Mouse (Mus musculus) stomach, postnatal 0 days (tissue): ENCODE measurements around the gene Snapc5. TPM values are rescaled to one million over a fixed set of nuclear protein-coding genes. Genes with fewer than 3 reads are reported as not detected.

ENCODE experiments used
- ATAC-seq: fragments of 200-750 bp; cut with Nextera tagmentation; 2 replicates; pipeline ENCODE4 v1.8.0; 2017; ENCODE audit not compliant: low FRiP score, low TSS enrichment
- DNase-seq: peaks from one replicate; pipeline ENCODE4 v3.0.0-alpha.2; 2016; ENCODE audit warnings: low spot score
- H3K27ac ChIP-seq: fragments of 300-500 bp; sonication (generic); replicated peaks from 2 replicates; pipeline ENCODE4 v1.5.1; 2014; ENCODE audit warnings: mild to moderate bottlenecking, control low read depth
- H3K27me3 ChIP-seq: fragments of 300-500 bp; sonication (generic); 2 replicates; pipeline ENCODE4 v1.6.1; 2014; ENCODE audit warnings: low read length; ENCODE audit not compliant: control insufficient read depth, insufficient read depth
- H3K36me3 ChIP-seq: fragments of 300-500 bp; sonication (generic); 2 replicates; pipeline ENCODE4 v1.6.1; 2014; ENCODE audit warnings: low read length, mixed read lengths; ENCODE audit not compliant: control insufficient read depth, insufficient read depth
- H3K4me1 ChIP-seq: fragments of 300-500 bp; sonication (generic); replicated peaks from 2 replicates; pipeline ENCODE4 v1.6.1; 2014; ENCODE audit warnings: antibody characterized with exemption; ENCODE audit not compliant: control insufficient read depth, insufficient read depth
- H3K4me2 ChIP-seq: fragments of 300-500 bp; sonication (generic); replicated peaks from 2 replicates; pipeline ENCODE4 v1.6.1; 2014; ENCODE audit warnings: low read depth, mild to moderate bottlenecking, control low read depth, moderate library complexity
- H3K4me3 ChIP-seq: fragments of 300-500 bp; sonication (generic); 2 replicates; pipeline ENCODE4 v1.5.1; 2014; ENCODE audit warnings: low read depth, low read length, control low read depth
- H3K9ac ChIP-seq: fragments of 300-500 bp; sonication (generic); 2 replicates; pipeline ENCODE4 v1.6.1; 2014; ENCODE audit warnings: mild to moderate bottlenecking, low read length, control low read depth, mixed read lengths
- H3K9me3 ChIP-seq: fragments of 300-500 bp; sonication (generic); 2 replicates; pipeline ENCODE4 v1.6.1; 2016; ENCODE audit warnings: low read length; ENCODE audit not compliant: control insufficient read depth
- CTCF ChIP-seq: IDR thresholded peaks from 2 replicates; pipeline ENCODE4 v1.5.1; 2016; ENCODE audit warnings: antibody characterized with exemption, low read depth, mild to moderate bottlenecking, moderate library complexity
- EP300 ChIP-seq: optimal IDR thresholded peaks from 2 replicates; pipeline ENCODE3; 2016; ENCODE audit warnings: antibody characterized with exemption
- WGBS: fragments of 180-500 bp; shearing (Covaris S2); extraction: QIAGEN DNeasy Blood & Tissue Kit; methylation state at CpG from one replicate; pipeline ENCODE4 v1.1.7; 2014; 5-methylcytosine and 5-hydroxymethylcytosine counted together
- polyA plus RNA-seq: library from polyadenylated mRNA; unstranded; fragments of >200 nt; fragmentation: Nextera tagmentation; extraction: Ambion mirVana; gene quantifications from 2 replicates; pipeline ENCODE4 v1.2.1, GENCODE M21; 2015

Snapc5 gene
- polyA plus RNA-seq, 1 experiment from 2014 or later, result 31.8 TPM

DNA sequence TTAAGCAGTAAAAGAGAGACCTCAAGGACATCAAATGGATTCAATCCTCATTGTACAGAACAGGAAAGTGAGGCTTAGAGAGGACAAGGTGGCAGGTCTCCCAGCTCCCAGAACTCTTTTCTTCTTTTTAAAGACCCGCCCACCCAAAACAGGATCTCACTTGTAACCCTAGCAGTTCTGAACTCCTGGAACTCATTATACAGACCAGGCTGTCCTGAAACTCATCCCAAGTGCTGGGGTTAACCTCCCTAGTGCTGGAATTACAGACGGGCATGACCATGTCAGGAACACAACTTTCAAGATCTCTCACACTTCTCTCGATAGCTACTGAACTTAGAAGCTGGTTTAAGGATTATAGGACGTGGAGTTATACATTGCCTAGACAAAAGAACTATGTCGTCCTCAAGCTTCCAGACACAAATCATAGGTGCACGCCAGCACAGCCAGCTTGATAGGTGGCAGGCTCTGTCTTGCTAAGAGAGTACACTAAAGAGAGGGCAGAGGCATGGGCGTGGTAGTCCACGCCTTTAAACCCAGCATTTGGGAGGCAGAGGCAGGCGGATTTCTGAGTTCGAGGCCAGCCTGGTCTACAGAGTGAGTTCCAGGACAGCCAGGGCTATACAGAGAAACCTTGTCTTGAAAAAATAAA lies 40.8 kb downstream of the Snapc5 start:
- H3K36me3 ChIP-seq, result no peaks in the 10 kb centered on the region; the same call in 1 of the 2 replicates
- DNase-seq, result no peak
- 73% methylated on average over 10 of the region's 10 CpGs for WGBS

DNA sequence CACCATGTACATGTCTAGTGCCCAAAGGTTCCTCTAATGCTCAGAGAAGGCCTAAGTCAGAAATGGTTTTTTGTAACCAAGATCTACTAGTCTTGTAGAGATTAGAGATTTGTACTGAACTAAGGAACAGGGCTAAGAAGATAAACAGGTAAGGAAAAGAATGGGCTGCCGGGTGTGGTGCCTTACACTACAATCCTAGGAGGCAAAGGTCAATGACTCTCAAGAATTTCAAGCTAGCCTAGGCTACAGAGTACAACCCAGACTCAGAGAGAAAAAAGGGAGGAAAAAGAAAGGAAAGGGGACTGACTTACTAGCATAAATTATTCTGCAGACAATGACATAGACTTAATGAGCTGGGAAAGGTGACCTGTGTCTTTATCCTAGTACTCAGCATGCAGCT lies 41.5 kb downstream of the Snapc5 start:
- no peak for ATAC-seq
- no peak for DNase-seq

More for the DNA sequence above, 40.8 kb downstream of the Snapc5 start:
- H3K4me2 ChIP-seq, result no peak overlapping the region
- ATAC-seq, result no peak
- no peak for TF ChIP-seq CTCF
- no peak for TF ChIP-seq EP300
- H3K27me3 ChIP-seq, result no peaks in the 10 kb centered on the region
- H3K9ac ChIP-seq, result no peak overlapping the region
- peak overlapping the region; percentile 24 for H3K27ac ChIP-seq
- no peaks in the 10 kb centered on the region for H3K9me3 ChIP-seq
- H3K4me1 ChIP-seq, result 0 out of 2 replicates have a peak, but pooled peaks cover 4% of the 10 kb centered on the region
- H3K4me3 ChIP-seq, result no peak overlapping the region

DNA sequence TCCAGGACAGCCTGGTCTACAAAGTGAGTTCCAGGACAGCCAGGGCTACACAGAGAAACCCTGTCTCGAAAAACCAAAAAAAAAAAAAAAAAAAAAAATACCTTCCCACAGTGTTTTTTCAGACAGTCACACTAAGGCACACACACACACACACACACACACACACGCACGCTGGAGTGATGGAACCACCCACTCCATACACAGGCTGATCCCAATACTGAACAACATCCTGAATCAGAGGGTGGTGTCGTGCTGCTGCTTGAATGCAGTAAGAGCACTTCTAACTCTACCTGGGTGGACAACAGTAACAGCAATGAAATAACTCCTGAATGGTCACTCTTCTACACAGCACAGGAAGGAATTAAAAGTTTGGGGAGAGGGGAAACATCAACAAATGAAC lies 42.4 kb downstream of the Snapc5 start:
- TF ChIP-seq CTCF (no peak), EP300 (no peak)
- 0 out of 2 replicates have a peak, but pooled peaks cover 2% of the 10 kb centered on the region for H3K4me1 ChIP-seq
- DNase-seq (no peak), ATAC-seq (no peak)
- no peak overlapping the region for H3K9ac ChIP-seq
- no peaks in the 10 kb centered on the region; the same call in 1 of the 2 replicates for H3K36me3 ChIP-seq
- H3K4me3 ChIP-seq, result no peak overlapping the region
- H3K9me3 ChIP-seq, result no peaks in the 10 kb centered on the region
- H3K4me2 ChIP-seq, result no peak overlapping the region
- H3K27me3 ChIP-seq, result no peaks in the 10 kb centered on the region
- WGBS, result 66% methylated on average over 4 of the region's 4 CpGs
- H3K27ac ChIP-seq, result peak overlapping the region; percentile 35

More for the DNA sequence above, 41.5 kb downstream of the Snapc5 start:
- 0 out of 2 replicates have a peak, but pooled peaks cover 4% of the 10 kb centered on the region for H3K4me1 ChIP-seq
- no peaks in the 10 kb centered on the region for H3K27me3 ChIP-seq
- 38% methylated on average over 1 of the region's 1 CpGs for WGBS
- H3K27ac ChIP-seq, result peak overlapping the region; percentile 24
- H3K4me2 ChIP-seq, result no peak overlapping the region
- H3K9me3 ChIP-seq, result no peaks in the 10 kb centered on the region
- no peak overlapping the region for H3K4me3 ChIP-seq
- no peak overlapping the region for H3K9ac ChIP-seq
- H3K36me3 ChIP-seq, result no peaks in the 10 kb centered on the region; the same call in 1 of the 2 replicates
- no peak for TF ChIP-seq CTCF
- no peak for TF ChIP-seq EP300

DNA sequence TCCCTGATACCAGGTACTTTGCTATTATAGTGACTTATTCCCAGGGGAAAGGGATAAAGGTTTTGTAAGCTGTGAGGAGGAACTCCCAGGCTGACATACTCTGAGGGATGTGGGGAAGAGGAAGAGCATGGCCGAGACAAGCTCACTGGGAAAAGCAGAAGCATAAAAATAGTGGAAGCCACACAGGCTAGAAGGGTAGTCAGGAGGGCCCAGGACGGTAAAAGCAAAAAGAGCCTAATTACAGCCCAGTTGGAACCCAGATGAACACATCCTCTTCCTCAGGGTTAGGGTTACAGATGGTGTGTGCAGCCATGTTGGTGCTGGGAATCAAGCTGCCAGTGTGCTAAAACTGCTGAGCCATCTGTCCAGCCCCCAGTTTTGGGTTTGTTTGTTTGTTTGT lies 43.0 kb downstream of the Snapc5 start:
- no peak for ATAC-seq
- TF ChIP-seq CTCF, result no peak
- TF ChIP-seq EP300, result no peak
- H3K36me3 ChIP-seq, result no peaks in the 10 kb centered on the region; the same call in 1 of the 2 replicates
- WGBS, result 66% methylated on average over 2 of the region's 2 CpGs
- H3K9ac ChIP-seq, result no peak overlapping the region
- no peaks in the 10 kb centered on the region for H3K27me3 ChIP-seq
- no peaks in the 10 kb centered on the region for H3K4me1 ChIP-seq
- peak overlapping the region; percentile 35 for H3K27ac ChIP-seq
- DNase-seq, result no peak
- no peaks in the 10 kb centered on the region for H3K9me3 ChIP-seq
- H3K4me3 ChIP-seq, result no peak overlapping the region
- no peak overlapping the region for H3K4me2 ChIP-seq

DNA sequence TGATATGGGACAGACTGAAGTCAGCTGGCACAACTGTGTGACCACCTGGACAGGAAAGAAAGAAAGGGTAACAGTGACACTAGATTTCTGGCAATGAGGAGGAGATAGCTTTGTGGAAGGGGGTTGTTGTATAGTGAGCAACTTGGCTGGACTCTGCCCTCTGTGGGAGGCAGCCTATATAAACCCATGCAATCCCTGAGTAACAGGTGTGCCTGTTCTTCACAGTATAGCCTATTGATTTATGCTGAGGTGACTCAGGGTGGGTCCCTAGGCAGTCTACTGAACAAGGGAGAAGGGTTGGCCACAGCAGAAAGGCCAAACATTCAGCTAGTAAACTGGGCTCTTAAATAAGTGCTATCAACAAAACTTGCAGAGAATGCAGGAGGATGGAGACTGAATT lies 46.7 kb downstream of the Snapc5 start:
- Histone ChIP-seq H3K27ac (peak overlapping the region; percentile 53; the same call in 1 of the 2 replicates), H3K4me3 (no peak overlapping the region), H3K27me3 (no peaks in the 10 kb centered on the region), H3K9ac (no peak overlapping the region), H3K4me1 (no peaks in the 10 kb centered on the region), H3K4me2 (no peak overlapping the region), H3K36me3 (no peaks in the 10 kb centered on the region; the same call in 1 of the 2 replicates), H3K9me3 (no peaks in the 10 kb centered on the region)
- DNase-seq, result peak; percentile 59
- no peak for TF ChIP-seq EP300
- TF ChIP-seq CTCF, result peak; percentile 28; the same call in 1 of the 2 replicates
- peak; percentile 90 for ATAC-seq

DNA sequence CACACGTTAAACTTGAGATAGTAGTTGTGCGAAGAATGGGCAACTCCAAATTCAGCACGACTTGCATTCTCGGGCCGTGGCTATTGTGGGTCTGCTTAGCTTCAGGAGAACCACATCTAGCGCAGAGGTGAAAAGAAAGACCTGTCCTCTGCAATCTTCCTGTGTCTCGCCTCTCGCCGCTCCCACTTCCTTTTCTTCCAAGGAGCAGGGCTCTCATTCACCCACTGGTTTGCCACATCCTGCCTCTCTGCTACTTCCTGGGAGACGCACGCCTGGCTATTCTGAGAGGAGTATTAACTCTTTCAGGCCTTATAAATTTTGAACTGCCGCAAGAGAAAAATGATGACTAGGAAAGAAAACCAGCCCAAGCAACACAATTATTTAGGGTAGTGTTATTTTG lies 48.7 kb downstream of the Snapc5 start:
- no peak for ATAC-seq
- H3K9me3 ChIP-seq, result no peaks in the 10 kb centered on the region
- no peak overlapping the region for H3K27ac ChIP-seq
- no peak overlapping the region for H3K4me2 ChIP-seq
- no peak for DNase-seq
- no peaks in the 10 kb centered on the region for H3K27me3 ChIP-seq
- no peak overlapping the region for H3K4me3 ChIP-seq
- H3K36me3 ChIP-seq, result no peaks in the 10 kb centered on the region
- TF ChIP-seq CTCF, result no peak
- no peak overlapping the region for H3K9ac ChIP-seq
- no peaks in the 10 kb centered on the region for H3K4me1 ChIP-seq
- 66% methylated on average over 12 of the region's 12 CpGs for WGBS
